Mouse (Mus musculus): ENCODE measurements around the gene Alb. TPM values are rescaled to one million over a fixed set of nuclear protein-coding genes. Genes with fewer than 3 reads are reported as not detected.

Alb gene
- polyA plus RNA-seq, 1 experiment: 12.4 TPM

- WGBS: 71% methylated on average over 13 of the region's 13 CpGs
- no peak for DNase-seq
- H3K4me3 ChIP-seq (replicated peaks; ENCODE audit: extremely low read depth, low read depth, low read length): no peak overlapping the region
- no peak for TF ChIP-seq POLR2A (IDR thresholded peaks at IDR 0.05; ENCODE audit: borderline replicate concordance, extremely low read depth, low read depth, low read length)
- H3K4me1 ChIP-seq (ENCODE audit: control insufficient read depth, insufficient read depth, low read length): no peaks in the 10 kb centered on the region
These were observed 46.8 kb downstream of the Alb start for GRCm38 (mm10) chr5:90507411-90507949.

GRCm38 (mm10) chr5:90509828-90510592 lies 49.3 kb downstream of the Alb start:
- Histone ChIP-seq H3K4me3 (replicated peaks; ENCODE audit: extremely low read depth, low read depth, low read length) (no peak overlapping the region), H3K4me1 (ENCODE audit: control insufficient read depth, insufficient read depth, low read length) (no peaks in the 10 kb centered on the region)
- 92% methylated on average over 5 of the region's 5 CpGs for WGBS
- no peak for TF ChIP-seq POLR2A (IDR thresholded peaks at IDR 0.05; ENCODE audit: borderline replicate concordance, extremely low read depth, low read depth, low read length)
- TF ChIP-seq CTCF (IDR thresholded peaks at IDR 0.05; ENCODE audit: insufficient read depth, low read length): no peak
- no peak for DNase-seq

- no peaks in the 10 kb centered on the region for H3K4me1 ChIP-seq (ENCODE audit: control insufficient read depth, insufficient read depth, low read length)
- DNase-seq: no peak
- no peak for TF ChIP-seq CTCF (IDR thresholded peaks at IDR 0.05; ENCODE audit: insufficient read depth, low read length)
- no peak for TF ChIP-seq POLR2A (IDR thresholded peaks at IDR 0.05; ENCODE audit: borderline replicate concordance, extremely low read depth, low read depth, low read length)
- 78% methylated on average over 6 of the region's 6 CpGs for WGBS
- no peak overlapping the region for H3K4me3 ChIP-seq (replicated peaks; ENCODE audit: extremely low read depth, low read depth, low read length)
These were observed 51.7 kb downstream of the Alb start for GRCm38 (mm10) chr5:90512288-90512955.

GRCm38 (mm10) chr5:90515561-90515960 lies 54.9 kb downstream of the Alb start:
- TF ChIP-seq POLR2A (IDR thresholded peaks at IDR 0.05; ENCODE audit: borderline replicate concordance, extremely low read depth, low read depth, low read length): no peak
- WGBS: 88% methylated on average over 6 of the region's 6 CpGs
- no peak overlapping the region for H3K4me3 ChIP-seq (replicated peaks; ENCODE audit: extremely low read depth, low read depth, low read length)
- H3K4me1 ChIP-seq (ENCODE audit: control insufficient read depth, insufficient read depth, low read length): no peaks in the 10 kb centered on the region
- DNase-seq: no peak

GRCm38 (mm10) chr5:90518356-90519100 lies 57.8 kb downstream of the Alb start, which contains the start of gene Afm:
TSS of gene Afm (plus strand) at chr5:90518932.
- WGBS: 68% methylated on average over 6 of the region's 6 CpGs
- TF ChIP-seq CTCF (IDR thresholded peaks at IDR 0.05; ENCODE audit: insufficient read depth, low read length) (no peak), POLR2A (IDR thresholded peaks at IDR 0.05; ENCODE audit: borderline replicate concordance, extremely low read depth, low read depth, low read length) (no peak)

More at GRCm38 (mm10) chr5:90518356-90519100, 57.8 kb downstream of the Alb start, which contains the start of gene Afm:
- DNase-seq: no peak
- H3K4me3 ChIP-seq (replicated peaks; ENCODE audit: extremely low read depth, low read depth, low read length): no peak within 1 kb of the TSS
- H3K4me1 ChIP-seq (ENCODE audit: control insufficient read depth, insufficient read depth, low read length): no peaks in the 10 kb centered on the region

Other genes with a start within 250 kb of the Alb start
- 20.1 and 20.4 TPM in 2 replicates for gene Cox18, start 236.9 kb upstream of the Alb start, polyA plus RNA-seq (2012; rRNA removed)
- 16.2 and 22.4 TPM in 2 replicates for gene Ankrd17, start 94.3 kb upstream of the Alb start, polyA plus RNA-seq (2012; rRNA removed)
- 0.57 and 1.8 TPM in 2 replicates for gene Gm9958, start 93.7 kb upstream of the Alb start, polyA plus RNA-seq (2012; rRNA removed)
- 0.26 and 0.54 TPM in 2 replicates for gene Afp, start 29.8 kb downstream of the Alb start, polyA plus RNA-seq (2012; rRNA removed)
- not detected in 2 replicates for gene Afm, start 58.0 kb downstream of the Alb start, polyA plus RNA-seq (2012; rRNA removed)
- not detected in 2 replicates for gene 5830473C10Rik, start 100.2 kb downstream of the Alb start, polyA plus RNA-seq (2012; rRNA removed)
- 1.3 and 1.8 TPM in 2 replicates for gene Rassf6, start 179.8 kb downstream of the Alb start, polyA plus RNA-seq (2012; rRNA removed)

Measured in lung, adult 2 months (tissue).